Mouse (Mus musculus): Measurements from ENCODE around the gene Fbxl5. TPM values are rescaled to one million over a fixed set of nuclear protein-coding genes. Genes with fewer than 3 reads are reported as not detected.
A peak's percentile ranks its signal among the peaks of the same experiment; 100 is the strongest.

Fbxl5 gene
- polyA plus RNA-seq, 1 experiment from 2014 or later: 81.4 TPM

DNA sequence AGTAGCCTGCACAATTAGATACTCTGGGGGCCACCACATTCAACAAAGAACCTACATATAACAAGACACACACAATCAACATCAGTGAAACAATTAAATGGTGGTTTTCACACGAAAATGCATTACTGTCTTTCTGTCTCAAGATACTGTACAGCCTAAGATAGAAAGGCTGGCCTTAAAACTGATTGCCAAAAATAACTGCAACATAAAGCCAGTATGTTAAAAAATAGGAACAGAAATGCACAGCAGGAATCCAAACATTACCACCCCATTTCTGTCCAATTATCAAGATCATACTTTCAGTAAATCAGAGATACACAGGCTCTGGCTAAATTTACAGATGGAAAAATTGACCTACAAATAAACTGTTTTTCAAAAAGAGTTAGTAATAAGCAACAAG is 44.4 kb downstream of the Fbxl5 start:
- no peak for ATAC-seq
- no peaks in the 10 kb centered on the region; the same call in 1 of the 2 replicates for H3K36me3 ChIP-seq (ENCODE audit: control insufficient read depth, insufficient read depth)
- no peaks in the 10 kb centered on the region for H3K9me3 ChIP-seq (ENCODE audit: control insufficient read depth, low read length)
- no peaks in the 10 kb centered on the region for H3K27me3 ChIP-seq (replicated peaks; ENCODE audit: control insufficient read depth, insufficient read depth, low read length)
- no peak overlapping the region for H3K27ac ChIP-seq (ENCODE audit: low read length)
- no peak overlapping the region for H3K4me3 ChIP-seq (replicated peaks; ENCODE audit: low read length)
- peaks cover 21% of the 10 kb centered on the region for H3K4me1 ChIP-seq (replicated peaks; ENCODE audit: control insufficient read depth, insufficient read depth, low read length)
- H3K9ac ChIP-seq (replicated peaks; ENCODE audit: low read depth, low read length): no peak overlapping the region
- no peak overlapping the region for H3K4me2 ChIP-seq (ENCODE audit: low read length)
- 16% methylated on average over 1 of the region's 1 CpGs for WGBS

DNA sequence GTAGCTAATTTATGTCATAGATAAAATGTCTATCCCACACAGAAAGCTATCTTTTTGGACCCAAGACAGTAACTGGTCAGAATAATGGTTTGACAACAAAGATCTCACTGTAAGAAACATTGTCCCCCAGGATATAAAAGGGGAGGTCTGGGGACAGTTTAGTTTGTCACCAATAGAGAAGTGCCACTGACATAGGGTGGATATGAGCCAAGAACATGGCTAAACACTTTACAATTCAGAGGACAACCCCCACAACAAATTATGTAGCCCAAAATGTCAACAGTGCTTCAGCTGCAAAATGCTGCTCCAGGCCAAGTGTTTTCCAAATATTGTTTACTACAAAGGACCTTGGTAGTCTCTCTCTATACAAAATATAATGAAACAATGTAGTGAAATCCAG is 45.0 kb downstream of the Fbxl5 start:
- Histone ChIP-seq H3K27me3 (replicated peaks; ENCODE audit: control insufficient read depth, insufficient read depth, low read length) (no peaks in the 10 kb centered on the region), H3K27ac (ENCODE audit: low read length) (no peak overlapping the region), H3K9me3 (ENCODE audit: control insufficient read depth, low read length) (no peaks in the 10 kb centered on the region), H3K36me3 (ENCODE audit: control insufficient read depth, insufficient read depth) (peaks cover 2% of the 10 kb centered on the region; the same call in 1 of the 2 replicates), H3K4me3 (replicated peaks; ENCODE audit: low read length) (no peak overlapping the region), H3K9ac (replicated peaks; ENCODE audit: low read depth, low read length) (no peak overlapping the region), H3K4me2 (ENCODE audit: low read length) (no peak overlapping the region), H3K4me1 (replicated peaks; ENCODE audit: control insufficient read depth, insufficient read depth, low read length) (peaks cover 21% of the 10 kb centered on the region)
- 0 out of 2 replicates have a peak, but pooled peaks have one; percentile 23 for ATAC-seq

DNA sequence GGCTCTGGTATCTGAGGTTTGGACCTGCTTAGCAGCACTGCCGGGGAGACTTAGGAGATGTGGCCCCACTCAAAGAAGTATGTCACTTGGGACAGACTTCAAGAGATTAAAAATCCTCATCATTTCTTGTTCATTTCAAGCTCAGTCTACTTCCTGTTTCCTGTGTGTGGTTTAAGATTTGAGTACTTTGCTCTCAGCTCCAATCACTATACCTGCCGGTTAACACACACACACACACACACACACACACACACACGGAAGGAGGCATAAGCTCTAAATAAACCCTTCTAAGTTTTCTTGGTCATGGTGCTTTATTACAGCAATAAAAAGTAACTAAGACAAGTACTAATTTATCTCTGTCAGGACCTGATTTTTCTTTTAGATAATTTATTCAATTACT is 49.9 kb downstream of the Fbxl5 start:
- no peak overlapping the region for H3K4me2 ChIP-seq (ENCODE audit: low read length)
- no peak overlapping the region for H3K9ac ChIP-seq (replicated peaks; ENCODE audit: low read depth, low read length)
- H3K9me3 ChIP-seq (ENCODE audit: control insufficient read depth, low read length): no peaks in the 10 kb centered on the region
- peaks cover 3% of the 10 kb centered on the region for H3K4me1 ChIP-seq (replicated peaks; ENCODE audit: control insufficient read depth, insufficient read depth, low read length)
- no peak overlapping the region for H3K27ac ChIP-seq (ENCODE audit: low read length)
- H3K4me3 ChIP-seq (replicated peaks; ENCODE audit: low read length): no peak overlapping the region
- no peaks in the 10 kb centered on the region for H3K27me3 ChIP-seq (replicated peaks; ENCODE audit: control insufficient read depth, insufficient read depth, low read length)
- 91% methylated on average over 3 of the region's 3 CpGs for WGBS
- no peak for ATAC-seq
- peaks cover 15% of the 10 kb centered on the region for H3K36me3 ChIP-seq (ENCODE audit: control insufficient read depth, insufficient read depth)

DNA sequence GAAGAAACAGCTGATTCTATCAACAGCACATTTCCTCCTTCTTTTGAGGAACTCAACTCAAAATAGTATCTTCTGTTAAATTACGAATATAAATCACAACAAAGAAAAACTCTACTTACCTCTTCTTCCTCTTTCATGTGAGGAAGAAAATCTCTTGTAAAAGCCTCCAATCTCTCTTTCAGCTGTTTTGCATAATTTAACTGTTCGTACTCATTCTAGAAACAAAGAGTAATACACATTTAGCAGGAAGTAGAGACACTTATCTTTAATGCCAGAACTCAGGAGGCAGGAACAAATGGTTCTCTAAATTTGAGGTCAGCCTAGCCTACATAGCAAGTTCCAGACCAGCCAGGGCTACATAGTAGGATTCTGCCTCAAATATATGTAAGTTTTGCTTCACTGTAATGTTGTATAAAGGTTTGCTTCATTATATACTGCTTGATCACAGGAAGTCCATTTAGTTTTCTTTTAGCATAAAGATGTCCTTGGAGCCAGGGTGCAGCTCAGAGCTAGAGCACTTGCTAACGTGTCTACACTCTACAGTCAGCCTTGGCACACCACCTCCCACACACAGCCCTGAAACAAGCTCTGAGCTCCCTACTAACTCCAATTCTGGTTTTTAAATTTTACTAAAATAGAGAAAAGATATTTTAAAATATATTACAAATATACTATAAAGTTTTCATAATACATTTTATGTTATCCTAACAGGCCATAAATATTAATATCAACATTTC is 50.7 kb downstream of the Fbxl5 start:
- Histone ChIP-seq H3K27me3 (replicated peaks; ENCODE audit: control insufficient read depth, insufficient read depth, low read length) (no peaks in the 10 kb centered on the region), H3K27ac (ENCODE audit: low read length) (no peak overlapping the region), H3K4me1 (replicated peaks; ENCODE audit: control insufficient read depth, insufficient read depth, low read length) (no peaks in the 10 kb centered on the region), H3K9ac (replicated peaks; ENCODE audit: low read depth, low read length) (no peak overlapping the region), H3K36me3 (ENCODE audit: control insufficient read depth, insufficient read depth) (peaks cover 15% of the 10 kb centered on the region), H3K4me2 (ENCODE audit: low read length) (no peak overlapping the region), H3K4me3 (replicated peaks; ENCODE audit: low read length) (no peak overlapping the region), H3K9me3 (ENCODE audit: control insufficient read depth, low read length) (no peaks in the 10 kb centered on the region)
- no peak for ATAC-seq
- WGBS: 88% methylated on average over 3 of the region's 3 CpGs

DNA sequence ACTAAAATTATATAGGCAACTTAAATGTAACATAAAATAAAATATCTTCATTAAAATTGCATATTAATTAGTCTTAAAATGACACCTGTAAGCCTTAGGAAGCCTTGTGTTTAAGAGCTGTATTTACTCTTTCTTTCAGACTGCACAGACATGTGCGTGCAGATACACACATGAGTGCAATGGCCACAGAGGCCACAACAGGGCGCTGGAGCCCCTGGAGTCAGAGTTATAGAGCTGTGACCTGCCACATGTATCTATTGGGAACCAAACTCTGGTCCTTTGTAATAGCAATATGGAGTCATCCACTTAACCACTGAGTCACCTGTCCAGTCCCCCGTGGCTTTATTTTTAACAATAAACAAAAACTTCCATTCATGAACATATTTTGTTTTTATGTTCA is 72.3 kb downstream of the Fbxl5 start:
- Histone ChIP-seq H3K9me3 (ENCODE audit: control insufficient read depth, low read length) (no peaks in the 10 kb centered on the region), H3K4me1 (replicated peaks; ENCODE audit: control insufficient read depth, insufficient read depth, low read length) (no peaks in the 10 kb centered on the region), H3K9ac (replicated peaks; ENCODE audit: low read depth, low read length) (no peak overlapping the region), H3K4me3 (replicated peaks; ENCODE audit: low read length) (no peak overlapping the region), H3K27me3 (replicated peaks; ENCODE audit: control insufficient read depth, insufficient read depth, low read length) (no peaks in the 10 kb centered on the region), H3K36me3 (ENCODE audit: control insufficient read depth, insufficient read depth) (peaks cover 5% of the 10 kb centered on the region; the same call in 1 of the 2 replicates), H3K27ac (ENCODE audit: low read length) (no peak overlapping the region), H3K4me2 (ENCODE audit: low read length) (no peak overlapping the region)
- ATAC-seq: no peak
- WGBS: 66% methylated on average over 3 of the region's 3 CpGs

DNA sequence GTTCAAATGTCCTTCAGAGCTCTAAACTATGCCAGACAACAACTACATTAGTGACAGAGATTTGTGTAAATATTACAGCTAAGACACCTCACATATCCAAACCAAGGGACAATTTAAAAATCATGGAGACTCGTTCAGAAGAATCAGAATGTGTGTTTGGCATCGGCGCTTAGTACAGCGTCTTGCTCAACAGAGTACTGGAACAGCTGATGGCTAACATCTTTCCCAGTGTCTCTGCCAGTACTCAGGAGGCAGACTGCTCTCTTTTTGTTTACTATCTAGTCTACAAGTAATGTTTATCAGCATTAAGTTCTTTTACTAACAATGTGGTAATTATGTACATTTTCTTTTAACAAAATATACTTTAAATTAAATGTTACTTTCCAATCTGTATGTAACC is 73.4 kb downstream of the Fbxl5 start:
- H3K9ac ChIP-seq (replicated peaks; ENCODE audit: low read depth, low read length): no peak overlapping the region
- peaks cover 7% of the 10 kb centered on the region; the same call in 1 of the 2 replicates for H3K36me3 ChIP-seq (ENCODE audit: control insufficient read depth, insufficient read depth)
- H3K27me3 ChIP-seq (replicated peaks; ENCODE audit: control insufficient read depth, insufficient read depth, low read length): no peaks in the 10 kb centered on the region
- H3K9me3 ChIP-seq (ENCODE audit: control insufficient read depth, low read length): no peaks in the 10 kb centered on the region
- H3K4me3 ChIP-seq (replicated peaks; ENCODE audit: low read length): no peak overlapping the region
- 84% methylated on average over 4 of the region's 4 CpGs for WGBS
- no peak overlapping the region for H3K27ac ChIP-seq (ENCODE audit: low read length)
- no peak for ATAC-seq
- H3K4me2 ChIP-seq (ENCODE audit: low read length): no peak overlapping the region
- H3K4me1 ChIP-seq (replicated peaks; ENCODE audit: control insufficient read depth, insufficient read depth, low read length): no peaks in the 10 kb centered on the region

DNA sequence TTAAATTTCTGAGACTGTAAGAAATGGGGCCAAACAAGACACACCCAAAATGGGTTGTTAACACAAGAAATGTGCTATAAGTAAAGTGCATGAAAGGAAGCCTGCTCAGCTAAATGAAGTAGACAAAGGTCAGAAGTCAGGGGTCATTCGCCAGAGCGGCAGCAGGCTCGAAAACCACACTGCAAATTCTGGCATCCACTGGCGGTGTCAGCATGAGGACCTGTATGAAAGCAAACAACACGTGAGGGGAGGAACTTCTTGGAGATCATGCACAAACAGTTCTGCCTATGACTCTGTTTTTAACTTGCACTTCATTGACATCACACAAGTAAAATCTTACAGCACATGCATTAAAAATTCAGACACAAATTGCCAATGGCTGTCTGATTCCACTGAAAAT is 76.3 kb downstream of the Fbxl5 start:
- Histone ChIP-seq H3K36me3 (ENCODE audit: control insufficient read depth, insufficient read depth) (peaks cover 12% of the 10 kb centered on the region; the same call in 1 of the 2 replicates), H3K27ac (ENCODE audit: low read length) (no peak overlapping the region), H3K4me2 (ENCODE audit: low read length) (no peak overlapping the region), H3K27me3 (replicated peaks; ENCODE audit: control insufficient read depth, insufficient read depth, low read length) (no peaks in the 10 kb centered on the region), H3K9ac (replicated peaks; ENCODE audit: low read depth, low read length) (no peak overlapping the region), H3K4me1 (replicated peaks; ENCODE audit: control insufficient read depth, insufficient read depth, low read length) (no peaks in the 10 kb centered on the region), H3K4me3 (replicated peaks; ENCODE audit: low read length) (no peak overlapping the region), H3K9me3 (ENCODE audit: control insufficient read depth, low read length) (no peaks in the 10 kb centered on the region)
- no peak for ATAC-seq
- 82% methylated on average over 5 of the region's 5 CpGs for WGBS

DNA sequence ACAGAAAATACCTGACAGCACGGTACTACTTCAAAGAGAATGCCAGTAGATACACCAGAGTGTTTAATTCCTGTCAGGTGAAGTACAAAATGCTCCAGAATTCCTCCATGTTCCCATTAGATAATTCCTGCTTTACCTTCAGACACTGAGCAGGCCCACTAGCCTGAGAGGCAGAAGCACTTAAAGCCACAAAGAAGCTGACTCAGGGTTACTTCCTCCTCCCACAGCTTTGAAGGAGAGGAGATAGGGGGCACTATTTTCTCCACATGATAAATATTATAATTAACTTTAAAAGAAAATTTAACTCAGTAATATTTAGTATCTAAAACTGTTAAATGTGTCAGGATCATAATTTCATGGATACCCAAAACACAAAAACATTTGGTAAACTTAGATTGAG is 77.3 kb downstream of the Fbxl5 start:
- H3K4me2 ChIP-seq (ENCODE audit: low read length): no peak overlapping the region
- no peaks in the 10 kb centered on the region for H3K4me1 ChIP-seq (replicated peaks; ENCODE audit: control insufficient read depth, insufficient read depth, low read length)
- H3K36me3 ChIP-seq (ENCODE audit: control insufficient read depth, insufficient read depth): peaks cover 14% of the 10 kb centered on the region; the same call in 1 of the 2 replicates
- H3K9me3 ChIP-seq (ENCODE audit: control insufficient read depth, low read length): no peaks in the 10 kb centered on the region
- ATAC-seq: no peak
- no peak overlapping the region for H3K27ac ChIP-seq (ENCODE audit: low read length)
- no peaks in the 10 kb centered on the region for H3K27me3 ChIP-seq (replicated peaks; ENCODE audit: control insufficient read depth, insufficient read depth, low read length)
- no peak overlapping the region for H3K9ac ChIP-seq (replicated peaks; ENCODE audit: low read depth, low read length)
- WGBS: 95% methylated on average over 1 of the region's 1 CpGs
- no peak overlapping the region for H3K4me3 ChIP-seq (replicated peaks; ENCODE audit: low read length)

DNA sequence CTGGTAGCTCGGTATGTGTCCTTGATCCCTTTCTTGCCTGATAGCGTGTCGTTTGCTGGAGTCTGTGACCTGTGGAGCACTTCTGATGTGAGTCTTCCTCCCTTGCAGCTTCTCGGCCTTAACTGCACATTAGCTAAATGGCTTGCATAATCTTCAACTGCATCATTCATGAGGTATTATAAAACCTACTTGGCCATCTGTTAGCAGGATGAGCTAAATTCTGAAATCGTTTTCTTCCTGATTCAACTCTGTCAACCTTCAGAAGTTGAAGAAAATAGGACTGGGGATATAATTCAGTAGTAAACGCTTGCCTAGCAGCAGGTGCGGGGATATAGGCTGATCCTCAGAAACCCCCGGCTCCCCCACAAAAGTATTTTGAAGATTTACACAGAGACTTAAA is 89.1 kb downstream of the Fbxl5 start:
- no peaks in the 10 kb centered on the region for H3K4me1 ChIP-seq (replicated peaks; ENCODE audit: control insufficient read depth, insufficient read depth, low read length)
- H3K36me3 ChIP-seq (ENCODE audit: control insufficient read depth, insufficient read depth): peaks cover 2% of the 10 kb centered on the region; the same call in 1 of the 2 replicates
- no peak overlapping the region for H3K9ac ChIP-seq (replicated peaks; ENCODE audit: low read depth, low read length)
- ATAC-seq: no peak
- no peaks in the 10 kb centered on the region for H3K9me3 ChIP-seq (ENCODE audit: control insufficient read depth, low read length)
- no peak overlapping the region for H3K4me3 ChIP-seq (replicated peaks; ENCODE audit: low read length)
- H3K4me2 ChIP-seq (ENCODE audit: low read length): no peak overlapping the region
- 66% methylated on average over 8 of the region's 8 CpGs for WGBS
- H3K27me3 ChIP-seq (replicated peaks; ENCODE audit: control insufficient read depth, insufficient read depth, low read length): no peaks in the 10 kb centered on the region
- H3K27ac ChIP-seq (ENCODE audit: low read length): no peak overlapping the region

Data from forebrain, embryonic 16.5 days (tissue).